Mouse (Mus musculus) intestine, postnatal 0 days (tissue): ENCODE data around the gene Acbd3. TPM values are rescaled to one million over a fixed set of nuclear protein-coding genes. Genes with fewer than 3 reads are reported as not detected.
A peak's percentile ranks its signal among the peaks of the same experiment; 100 is the strongest.

Experiments
- ATAC-seq: fragments of 200-750 bp; cut with Nextera tagmentation; 2 replicates; pipeline ENCODE4 v1.8.0; 2017; ENCODE audit warnings: mild to moderate bottlenecking, moderate TSS enrichment, moderate library complexity
- H3K27ac ChIP-seq: fragments of 300-500 bp; sonication (generic); 2 replicates; pipeline ENCODE4 v1.5.1; 2014; ENCODE audit warnings: mild to moderate bottlenecking, low read depth, low read length, moderate library complexity
- H3K27me3 ChIP-seq: fragments of 300-500 bp; sonication (generic); replicated peaks from 2 replicates; pipeline ENCODE4 v1.6.1; 2014; ENCODE audit warnings: low read length, mixed read lengths; ENCODE audit not compliant: control insufficient read depth, insufficient read depth
- H3K36me3 ChIP-seq: fragments of 300-500 bp; sonication (generic); 2 replicates; pipeline ENCODE4 v1.6.1; 2014; ENCODE audit warnings: mild to moderate bottlenecking, moderate library complexity; ENCODE audit not compliant: control insufficient read depth, insufficient read depth
- H3K4me1 ChIP-seq: fragments of 300-500 bp; sonication (generic); replicated peaks from 2 replicates; pipeline ENCODE4 v1.6.1; 2014; ENCODE audit warnings: antibody characterized with exemption, low read length, mixed read lengths; ENCODE audit not compliant: control insufficient read depth, insufficient read depth
- H3K4me2 ChIP-seq: fragments of 300-500 bp; sonication (generic); replicated peaks from 2 replicates; pipeline ENCODE4 v1.6.1; 2014; ENCODE audit warnings: low read depth, mild to moderate bottlenecking, moderate library complexity
- H3K4me3 ChIP-seq: fragments of 300-500 bp; sonication (generic); 2 replicates; pipeline ENCODE4 v1.5.1; 2014; ENCODE audit warnings: low read depth, low read length
- H3K9ac ChIP-seq: fragments of 300-500 bp; sonication (generic); 2 replicates; pipeline ENCODE4 v1.6.1; 2014; ENCODE audit warnings: mild to moderate bottlenecking, low read depth, low read length
- H3K9me3 ChIP-seq: fragments of 300-500 bp; sonication (generic); 2 replicates; pipeline ENCODE4 v1.6.1; 2016; ENCODE audit warnings: mixed run types; ENCODE audit not compliant: control insufficient read depth
- CTCF ChIP-seq: sonication (generic); IDR thresholded peaks from 2 replicates; pipeline ENCODE4 v1.5.1; 2016; ENCODE audit warnings: low read depth, mild to moderate bottlenecking, control low read depth, antibody characterized with exemption, moderate library complexity
- WGBS: fragments of 180-500 bp; shearing (Covaris S2); extraction: QIAGEN DNeasy Blood & Tissue Kit; methylation state at CpG from one replicate; pipeline ENCODE4 v1.1.7; 2014; 5-methylcytosine and 5-hydroxymethylcytosine counted together
- polyA plus RNA-seq: library from polyadenylated mRNA; unstranded; fragments of >200 nt; fragmentation: Nextera tagmentation; extraction: Ambion mirVana; gene quantifications from 2 replicates; pipeline ENCODE4 v1.2.1, GENCODE M21; 2015

Acbd3 gene
- polyA plus RNA-seq: 16.9 and 18.4 TPM in 2 replicates

DNA sequence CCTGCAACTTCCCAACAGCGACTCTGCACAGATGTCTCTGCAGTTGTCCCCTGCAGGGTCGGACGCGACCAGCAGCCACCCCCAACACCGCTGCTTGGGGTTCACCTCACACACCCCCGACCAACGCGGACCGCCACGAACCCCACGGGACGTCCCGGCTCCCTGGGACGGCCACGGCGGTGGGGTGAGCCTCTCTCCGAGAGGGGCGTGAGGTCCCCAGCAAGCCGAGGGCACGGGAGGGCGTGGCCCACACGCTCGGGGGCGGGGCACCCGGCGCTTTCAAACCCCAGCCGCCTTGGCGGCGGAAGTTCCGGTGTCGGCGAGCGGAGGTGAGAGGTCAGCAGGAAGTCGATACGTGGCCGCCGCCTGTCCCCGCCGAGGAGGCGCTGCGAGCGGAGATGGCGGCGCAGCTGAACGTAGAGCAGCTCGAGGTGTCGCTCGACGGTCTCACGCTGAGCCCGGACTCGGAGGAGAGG lies at the start of gene Acbd3:
TSS of gene Acbd3 (plus strand) at position 340 of the 476 bp plus-strand sequence.
- Histone ChIP-seq H3K9me3 (no peaks in the 10 kb centered on the region), H3K4me1 (no peaks in the 10 kb centered on the region; the same call in 1 of the 2 replicates), H3K27me3 (no peaks in the 10 kb centered on the region), H3K4me3 (peak within 1 kb of the TSS; percentile 99), H3K4me2 (peak within 1 kb of the TSS; percentile 75), H3K27ac (peak within 1 kb of the TSS; percentile 94), H3K9ac (peak within 1 kb of the TSS; percentile 94), H3K36me3 (no peaks in the 10 kb centered on the region)
- ATAC-seq: peak; percentile 90
- TF ChIP-seq CTCF: peak; percentile 39
- under 1% methylated on average over 52 of the region's 52 CpGs for WGBS

DNA sequence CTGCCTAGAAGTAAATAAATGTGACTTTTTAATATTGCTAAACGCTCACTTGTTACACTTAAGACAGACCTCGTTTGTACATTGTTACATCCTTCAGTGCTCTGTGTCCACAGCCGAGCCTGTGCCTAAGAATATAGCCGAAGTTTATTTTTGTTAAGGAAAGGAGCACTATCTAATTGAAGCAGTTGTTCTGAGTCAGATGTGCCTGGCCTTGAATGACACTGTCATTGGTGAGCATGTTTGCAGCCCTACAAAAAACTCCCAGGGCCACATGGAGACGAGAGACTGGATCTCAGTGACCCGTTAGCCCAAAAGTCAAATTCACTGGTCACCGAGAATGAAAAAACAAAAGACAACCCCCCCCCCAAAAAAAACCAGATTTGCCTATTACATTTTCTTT lies 34.6 kb upstream of the Acbd3 start:
- H3K4me2 ChIP-seq: no peak overlapping the region
- H3K9me3 ChIP-seq: no peaks in the 10 kb centered on the region
- no peaks in the 10 kb centered on the region for H3K4me1 ChIP-seq
- H3K27me3 ChIP-seq: peaks cover 8% of the 10 kb centered on the region
- H3K4me3 ChIP-seq: no peak overlapping the region
- peaks cover 25% of the 10 kb centered on the region for H3K36me3 ChIP-seq
- no peak for ATAC-seq
- 91% methylated on average over 7 of the region's 7 CpGs for WGBS
- H3K27ac ChIP-seq: no peak overlapping the region
- no peak overlapping the region for H3K9ac ChIP-seq
- no peak for TF ChIP-seq CTCF

DNA sequence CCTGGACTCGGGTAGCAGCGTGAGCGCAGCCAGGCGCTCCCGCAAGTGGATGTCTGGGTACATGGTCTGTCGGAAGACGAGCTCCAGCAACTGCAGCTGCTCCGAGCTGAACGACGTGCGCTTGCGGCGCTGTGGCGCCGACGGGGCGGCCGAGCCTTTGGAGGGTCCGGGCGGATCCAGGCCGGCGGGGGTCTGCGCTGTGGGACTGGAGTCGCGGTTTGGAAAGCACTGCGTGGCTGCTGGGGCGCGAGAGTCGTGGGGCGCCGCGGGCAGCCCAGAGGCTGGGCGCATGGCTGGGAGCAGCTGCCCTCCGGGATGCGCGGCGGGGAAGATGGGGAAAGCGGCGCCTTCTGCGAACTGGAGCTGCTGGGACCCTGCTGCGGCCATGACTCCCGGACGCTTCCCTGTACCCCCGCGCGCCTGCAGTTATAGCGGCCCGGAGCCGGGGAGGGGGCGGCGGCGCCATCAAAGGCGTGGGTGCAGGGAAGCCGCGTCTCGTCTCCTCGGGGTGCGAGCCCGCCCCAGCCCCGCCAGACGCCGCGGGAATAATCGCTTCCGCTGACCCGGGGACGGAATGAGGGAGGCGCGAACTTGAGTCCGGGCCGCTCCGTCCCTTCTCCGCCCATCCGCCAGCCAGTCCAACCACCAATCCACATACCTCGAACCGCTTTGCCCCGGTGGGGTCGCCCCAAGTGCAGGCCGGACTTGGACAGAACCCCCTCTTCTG lies 29.1 kb upstream of the Acbd3 start, which contains the start of gene Mixl1:
TSS of gene Mixl1 (minus strand) at position 409 of the 727 bp plus-strand sequence.
- peak within 1 kb of the TSS; percentile 80 for H3K4me2 ChIP-seq
- no peaks in the 10 kb centered on the region for H3K36me3 ChIP-seq
- peaks cover 27% of the 10 kb centered on the region for H3K27me3 ChIP-seq
- ATAC-seq: no peak
- H3K9ac ChIP-seq: no peak within 1 kb of the TSS
- H3K4me1 ChIP-seq: no peaks in the 10 kb centered on the region
- peak within 1 kb of the TSS; percentile 42 for H3K4me3 ChIP-seq
- TF ChIP-seq CTCF: no peak
- no peaks in the 10 kb centered on the region for H3K9me3 ChIP-seq
- WGBS: 2% methylated on average over 68 of the region's 79 CpGs
- no peak within 1 kb of the TSS for H3K27ac ChIP-seq

DNA sequence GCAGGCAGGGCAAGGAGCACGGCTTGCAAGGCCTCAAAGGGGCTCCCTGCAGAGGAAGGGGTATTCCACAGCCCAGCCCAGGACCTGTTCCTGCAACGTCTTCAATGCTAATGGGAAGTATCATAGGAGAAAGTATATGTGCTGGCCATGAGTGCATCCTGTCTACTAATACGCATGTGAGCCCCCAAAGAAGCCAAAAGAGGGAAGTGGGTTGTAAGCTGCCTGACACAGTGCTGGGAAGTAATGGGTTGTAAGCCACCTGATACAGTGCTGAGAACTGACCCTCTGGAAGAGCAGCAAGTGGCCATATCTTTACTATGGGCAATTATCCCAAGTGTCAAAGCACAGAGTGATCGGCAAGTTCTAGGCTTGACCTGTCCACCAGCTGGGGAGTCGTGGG lies 27.8 kb upstream of the Acbd3 start:
- Histone ChIP-seq H3K27ac (no peak overlapping the region), H3K4me2 (no peak overlapping the region), H3K9me3 (no peaks in the 10 kb centered on the region), H3K27me3 (peaks cover 27% of the 10 kb centered on the region), H3K9ac (no peak overlapping the region), H3K36me3 (no peaks in the 10 kb centered on the region), H3K4me3 (no peak overlapping the region), H3K4me1 (no peaks in the 10 kb centered on the region)
- no peak for ATAC-seq
- TF ChIP-seq CTCF: no peak
- WGBS: 54% methylated on average over 5 of the region's 5 CpGs

DNA sequence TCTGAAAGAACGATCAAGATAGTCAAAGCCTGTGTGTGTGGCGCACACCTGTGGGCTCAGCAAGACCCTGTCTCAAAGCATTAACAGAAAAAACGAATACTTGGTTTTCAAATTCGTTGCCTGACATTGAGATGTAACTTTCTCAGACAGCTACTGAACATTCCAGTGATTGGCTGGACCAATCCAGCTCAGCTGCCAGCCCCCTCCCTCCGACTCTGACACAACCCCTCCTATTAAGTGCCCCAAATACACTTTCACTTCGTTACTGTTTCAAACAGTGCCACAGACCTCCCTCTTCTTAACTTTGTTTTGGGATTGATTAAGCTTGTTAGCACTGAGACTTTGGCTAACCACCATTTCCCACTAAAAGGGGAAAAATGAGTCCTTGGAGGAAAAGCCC lies 22.4 kb upstream of the Acbd3 start:
- Histone ChIP-seq H3K4me1 (0 out of 2 replicates have a peak, but pooled peaks cover 3% of the 10 kb centered on the region), H3K9me3 (no peaks in the 10 kb centered on the region), H3K27me3 (no peaks in the 10 kb centered on the region), H3K36me3 (no peaks in the 10 kb centered on the region), H3K9ac (no peak overlapping the region), H3K4me3 (no peak overlapping the region), H3K4me2 (no peak overlapping the region), H3K27ac (no peak overlapping the region)
- WGBS: 33% methylated on average over 6 of the region's 6 CpGs
- no peak for ATAC-seq
- TF ChIP-seq CTCF: no peak

DNA sequence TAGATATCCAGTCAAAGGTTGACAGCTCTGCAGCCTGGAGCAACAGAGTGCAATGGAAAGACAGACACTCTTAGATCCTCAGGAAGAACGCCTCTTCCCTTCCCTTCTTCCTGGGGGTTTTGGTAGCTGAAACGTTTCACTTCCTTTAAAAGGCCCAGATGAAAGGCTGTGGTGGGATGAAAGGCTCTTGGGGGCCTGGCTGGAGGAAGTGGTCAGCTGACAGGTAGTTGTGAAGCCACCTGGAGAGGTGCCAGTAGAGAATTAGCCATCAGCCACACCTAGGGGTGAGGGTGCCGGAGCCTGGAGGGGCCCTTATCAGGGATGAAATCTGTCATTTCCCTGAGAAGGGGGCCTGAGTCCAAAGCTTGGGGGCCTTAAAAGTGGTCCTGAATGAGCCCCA lies 18.5 kb upstream of the Acbd3 start:
- TF ChIP-seq CTCF: no peak
- no peak for ATAC-seq
- no peaks in the 10 kb centered on the region for H3K36me3 ChIP-seq
- no peak overlapping the region for H3K9ac ChIP-seq
- H3K27ac ChIP-seq: no peak overlapping the region
- WGBS: 22% methylated on average over 3 of the region's 3 CpGs
- no peaks in the 10 kb centered on the region for H3K9me3 ChIP-seq
- no peaks in the 10 kb centered on the region for H3K27me3 ChIP-seq
- no peak overlapping the region for H3K4me3 ChIP-seq
- no peak overlapping the region for H3K4me2 ChIP-seq
- 0 out of 2 replicates have a peak, but pooled peaks cover 3% of the 10 kb centered on the region for H3K4me1 ChIP-seq
